Mouse (Mus musculus): ENCODE data around the gene Tes3-ps. TPM values are rescaled to one million over a fixed set of nuclear protein-coding genes. Genes with fewer than 3 reads are reported as not detected.

Tes3-ps gene
- polyA plus RNA-seq (2012; rRNA removed), result 0.23 and 0.48 TPM in 2 replicates

DNA sequence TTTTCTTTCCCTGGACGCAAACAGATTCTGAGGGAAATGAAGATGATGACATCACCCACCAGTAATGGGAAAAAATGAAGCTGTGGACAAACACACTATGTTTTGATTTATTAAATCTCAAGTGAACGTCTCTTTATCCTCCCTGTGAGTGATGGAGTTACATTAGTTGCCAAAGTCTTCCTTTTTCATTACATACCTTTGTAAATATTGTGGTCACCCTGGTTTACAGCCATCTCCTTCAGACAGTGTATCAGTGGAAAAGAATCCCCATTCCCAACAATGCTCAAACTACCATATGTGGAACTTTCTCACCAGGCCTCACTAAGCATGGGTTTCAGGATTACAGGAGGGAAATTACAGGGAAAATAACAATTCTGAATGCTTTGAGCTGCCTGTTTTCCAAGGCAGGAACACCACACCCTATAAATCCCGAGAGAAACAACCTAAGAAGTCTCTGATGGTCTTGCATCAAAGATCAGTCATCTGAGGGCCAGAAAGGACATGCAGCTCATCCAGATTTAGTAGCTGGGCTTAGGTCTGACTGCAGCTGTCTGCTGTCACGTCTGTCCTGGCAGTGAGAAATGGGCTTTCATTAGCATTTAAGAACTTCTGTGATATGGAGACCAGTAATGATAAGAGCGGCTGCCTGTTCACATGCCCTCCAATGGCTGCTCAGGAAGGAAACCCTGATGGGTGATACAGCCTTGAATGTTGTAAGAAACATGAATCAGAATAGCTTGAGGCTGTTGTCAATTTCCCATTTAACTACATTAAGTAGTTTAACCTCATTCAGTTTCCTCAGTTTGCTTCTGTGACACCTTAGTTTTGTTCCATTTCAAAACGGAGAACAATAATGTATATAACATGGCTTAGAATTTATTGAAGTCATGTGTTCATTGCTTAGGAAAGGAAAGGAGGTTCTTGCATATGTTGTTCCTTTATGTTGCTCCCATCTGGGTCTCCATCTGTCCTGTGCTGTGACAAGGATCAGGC lies at the start of gene Tes3-ps:
Gene Tes3-ps, plus strand, starts transcription at position 943 of the 993 bp plus-strand sequence.
- TF ChIP-seq POLR2A (IDR thresholded peaks at IDR 0.05; ENCODE audit: borderline replicate concordance, extremely low read depth, insufficient read depth, insufficient read length, poor library complexity, severe bottlenecking) (no peak), CTCF (IDR thresholded peaks at IDR 0.05; ENCODE audit: borderline replicate concordance, extremely low read depth, insufficient read depth, insufficient read length) (no peak)
- DNase-seq (ENCODE audit: low read depth), result peak; percentile 6

DNA sequence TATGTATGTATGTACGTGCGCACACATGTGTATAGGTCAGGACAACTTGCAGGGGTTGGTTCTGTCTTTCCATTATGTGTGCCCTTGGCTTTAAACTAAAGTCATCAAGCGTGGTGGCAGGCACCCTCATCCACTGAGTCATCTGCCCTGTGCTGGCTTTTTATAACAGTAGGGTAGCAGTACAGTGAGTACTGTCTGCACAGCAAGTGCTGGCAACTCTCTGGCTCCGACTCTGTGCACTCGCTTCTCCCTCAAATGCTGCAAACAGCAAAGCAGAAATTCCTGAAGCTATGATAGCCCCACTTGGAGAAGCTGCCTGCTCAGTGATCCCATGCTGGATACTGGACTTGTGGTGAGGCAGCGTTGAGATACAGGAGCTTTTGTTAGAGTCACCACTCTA lies 48.7 kb upstream of the Tes3-ps start:
- DNase-seq (ENCODE audit: low read depth), result no peak
- TF ChIP-seq CTCF (IDR thresholded peaks at IDR 0.05; ENCODE audit: borderline replicate concordance, extremely low read depth, insufficient read depth, insufficient read length) (no peak), POLR2A (IDR thresholded peaks at IDR 0.05; ENCODE audit: borderline replicate concordance, extremely low read depth, insufficient read depth, insufficient read length, poor library complexity, severe bottlenecking) (no peak)

DNA sequence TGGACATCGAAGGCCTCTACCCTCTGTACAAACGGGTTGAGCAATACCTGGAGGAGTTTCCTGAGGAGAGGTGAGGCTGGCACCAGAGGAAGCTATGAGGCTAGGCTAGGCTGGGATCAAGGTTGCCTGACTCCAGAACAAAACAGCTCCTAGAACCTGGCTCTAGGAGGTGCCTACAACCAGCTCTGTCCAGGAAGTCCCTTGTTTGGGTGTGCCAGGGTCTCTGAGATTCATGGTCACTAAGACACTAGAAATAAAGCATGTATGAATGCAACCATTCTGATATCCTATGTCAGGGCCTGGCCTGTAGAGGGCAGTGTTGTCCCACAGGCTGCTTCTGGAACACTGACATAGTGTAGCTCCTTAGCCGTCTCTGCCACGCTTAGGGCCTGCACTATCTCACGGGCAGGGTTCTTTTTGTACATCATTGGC lies 43.8 kb upstream of the Tes3-ps start:
- TF ChIP-seq POLR2A (IDR thresholded peaks at IDR 0.05; ENCODE audit: borderline replicate concordance, extremely low read depth, insufficient read depth, insufficient read length, poor library complexity, severe bottlenecking), result no peak
- TF ChIP-seq CTCF (IDR thresholded peaks at IDR 0.05; ENCODE audit: borderline replicate concordance, extremely low read depth, insufficient read depth, insufficient read length), result peak; percentile 95
- peak; percentile 86 for DNase-seq (ENCODE audit: low read depth)

DNA sequence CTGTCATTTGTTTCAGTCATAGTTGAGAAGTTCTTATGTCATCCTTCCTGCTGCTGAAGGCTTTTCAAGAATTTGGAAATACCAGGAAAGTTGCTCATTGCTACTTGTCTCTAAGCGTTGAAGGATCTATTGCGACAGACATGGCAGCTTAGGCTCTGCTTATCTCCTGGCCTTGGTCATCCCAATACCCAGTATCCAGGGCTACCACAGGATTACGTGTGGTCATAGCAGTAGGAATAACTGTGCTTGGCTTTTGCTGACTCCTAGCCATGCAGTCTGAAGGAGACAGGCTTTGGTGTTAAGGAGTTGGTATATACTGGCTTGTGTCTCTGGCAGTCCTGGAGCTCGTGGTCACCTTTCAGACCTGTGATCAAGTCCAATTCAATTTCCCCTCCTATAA lies 32.8 kb upstream of the Tes3-ps start:
- TF ChIP-seq CTCF (IDR thresholded peaks at IDR 0.05; ENCODE audit: borderline replicate concordance, extremely low read depth, insufficient read depth, insufficient read length), result no peak
- TF ChIP-seq POLR2A (IDR thresholded peaks at IDR 0.05; ENCODE audit: borderline replicate concordance, extremely low read depth, insufficient read depth, insufficient read length, poor library complexity, severe bottlenecking), result no peak
- no peak for DNase-seq (ENCODE audit: low read depth)

DNA sequence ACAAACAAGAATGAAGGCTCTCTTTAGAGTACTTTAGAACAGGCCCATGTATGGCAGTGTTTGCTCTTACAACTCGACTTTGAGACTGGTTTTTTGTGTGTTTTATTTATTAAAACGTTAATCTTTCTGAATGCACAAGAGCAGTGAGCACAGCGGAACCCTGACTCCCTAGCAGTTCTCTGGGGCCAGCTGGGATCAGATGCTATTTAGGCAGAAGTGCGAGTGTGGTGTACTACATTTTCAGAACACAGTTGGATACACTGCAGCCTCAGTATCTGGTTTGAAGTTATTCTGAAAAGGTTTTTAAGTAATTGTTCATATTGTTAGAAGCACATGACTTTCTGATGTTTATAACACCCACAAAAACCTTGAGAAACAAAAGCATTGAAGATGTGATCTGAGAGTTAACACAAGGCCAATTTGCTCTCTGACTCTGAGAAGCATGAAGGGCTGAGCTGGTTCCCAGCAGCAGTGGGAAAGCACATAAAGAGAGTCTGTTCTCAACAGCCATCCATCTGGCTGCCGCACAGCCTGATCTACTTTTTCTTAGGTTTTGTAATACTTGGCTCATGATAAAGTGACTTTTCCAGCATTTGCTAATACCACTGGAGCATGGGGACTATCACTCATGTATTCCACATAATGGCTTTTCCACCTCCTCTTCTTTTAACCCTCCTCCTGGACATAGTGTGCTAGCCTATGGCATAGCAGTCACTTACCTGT lies 32.3 kb upstream of the Tes3-ps start:
- no peak for DNase-seq (ENCODE audit: low read depth)
- TF ChIP-seq POLR2A (IDR thresholded peaks at IDR 0.05; ENCODE audit: borderline replicate concordance, extremely low read depth, insufficient read depth, insufficient read length, poor library complexity, severe bottlenecking) (no peak), CTCF (IDR thresholded peaks at IDR 0.05; ENCODE audit: borderline replicate concordance, extremely low read depth, insufficient read depth, insufficient read length) (no peak)

DNA sequence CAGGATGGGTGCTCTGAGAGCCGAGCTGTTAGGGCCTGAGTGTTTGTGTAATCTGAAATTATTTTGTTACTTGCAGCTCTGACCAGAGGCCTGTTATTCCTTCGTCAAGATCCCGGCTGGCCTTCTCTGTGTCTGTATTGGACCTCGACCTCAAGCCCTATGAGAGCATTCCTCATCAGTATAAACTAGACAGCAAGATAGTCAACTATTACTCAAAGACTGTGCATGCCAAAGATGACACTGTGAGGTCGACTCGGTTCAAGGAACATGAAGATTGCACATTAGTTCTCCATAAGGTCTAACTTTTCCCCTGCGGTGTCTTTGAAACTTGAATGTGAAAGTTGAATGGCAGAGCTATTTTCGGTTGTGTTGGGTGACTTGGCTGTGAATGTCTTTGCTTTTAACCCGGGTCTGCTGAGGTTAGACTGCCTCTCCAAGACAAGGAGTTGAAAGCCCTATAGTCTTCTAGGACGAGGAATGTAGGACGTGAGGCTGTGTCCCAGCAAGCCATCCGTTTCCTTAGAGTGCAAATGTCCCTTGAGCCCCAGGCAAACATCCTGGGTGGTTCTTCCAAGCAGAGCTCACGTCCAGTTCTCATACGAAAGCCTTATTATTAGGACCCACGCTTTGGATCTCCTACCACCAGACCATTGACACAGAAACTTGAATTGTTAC lies 31.5 kb upstream of the Tes3-ps start:
- DNase-seq (ENCODE audit: low read depth), result no peak
- TF ChIP-seq POLR2A (IDR thresholded peaks at IDR 0.05; ENCODE audit: borderline replicate concordance, extremely low read depth, insufficient read depth, insufficient read length, poor library complexity, severe bottlenecking), result no peak
- TF ChIP-seq CTCF (IDR thresholded peaks at IDR 0.05; ENCODE audit: borderline replicate concordance, extremely low read depth, insufficient read depth, insufficient read length), result no peak

DNA sequence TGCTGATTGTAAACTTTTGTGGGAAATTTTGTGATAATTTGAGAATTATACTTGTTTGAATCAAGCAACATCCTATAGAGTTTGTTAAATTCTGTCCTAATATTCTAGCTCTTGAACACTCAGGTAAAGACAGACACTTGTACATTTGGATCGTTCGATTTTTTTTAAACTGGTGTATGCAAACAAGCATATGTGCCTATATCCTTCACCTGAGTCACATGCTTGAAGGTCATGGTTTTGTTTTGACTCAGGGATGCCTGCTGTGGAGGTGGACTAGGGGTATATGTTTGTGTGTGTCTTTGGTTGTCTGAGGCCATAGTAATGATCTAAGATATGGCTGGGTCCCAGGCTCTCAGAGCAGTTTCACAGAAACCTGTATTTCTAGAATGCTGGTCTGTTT lies 30.2 kb upstream of the Tes3-ps start:
- TF ChIP-seq CTCF (IDR thresholded peaks at IDR 0.05; ENCODE audit: borderline replicate concordance, extremely low read depth, insufficient read depth, insufficient read length) (no peak), POLR2A (IDR thresholded peaks at IDR 0.05; ENCODE audit: borderline replicate concordance, extremely low read depth, insufficient read depth, insufficient read length, poor library complexity, severe bottlenecking) (no peak)
- DNase-seq (ENCODE audit: low read depth), result no peak

DNA sequence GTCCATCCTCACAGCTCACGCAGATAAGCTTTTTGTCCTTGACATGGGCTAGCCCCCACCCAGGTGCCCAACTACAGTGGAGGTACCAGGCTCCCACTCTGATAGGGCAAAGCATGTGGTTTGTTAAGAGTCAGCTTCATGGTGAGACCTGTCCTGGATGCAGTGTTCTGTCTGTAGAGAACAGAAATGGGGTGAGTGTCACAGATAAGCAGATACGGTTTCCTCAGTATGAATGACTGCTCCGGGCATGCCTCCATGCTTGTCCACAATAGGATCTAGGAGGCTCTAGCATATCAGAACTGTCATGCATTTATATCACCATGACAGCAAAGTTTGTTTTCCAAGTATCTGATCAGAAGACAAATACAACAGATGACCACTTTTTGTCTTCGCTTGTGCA lies 27.2 kb upstream of the Tes3-ps start:
- no peak for DNase-seq (ENCODE audit: low read depth)
- TF ChIP-seq POLR2A (IDR thresholded peaks at IDR 0.05; ENCODE audit: borderline replicate concordance, extremely low read depth, insufficient read depth, insufficient read length, poor library complexity, severe bottlenecking) (no peak), CTCF (IDR thresholded peaks at IDR 0.05; ENCODE audit: borderline replicate concordance, extremely low read depth, insufficient read depth, insufficient read length) (no peak)

DNA sequence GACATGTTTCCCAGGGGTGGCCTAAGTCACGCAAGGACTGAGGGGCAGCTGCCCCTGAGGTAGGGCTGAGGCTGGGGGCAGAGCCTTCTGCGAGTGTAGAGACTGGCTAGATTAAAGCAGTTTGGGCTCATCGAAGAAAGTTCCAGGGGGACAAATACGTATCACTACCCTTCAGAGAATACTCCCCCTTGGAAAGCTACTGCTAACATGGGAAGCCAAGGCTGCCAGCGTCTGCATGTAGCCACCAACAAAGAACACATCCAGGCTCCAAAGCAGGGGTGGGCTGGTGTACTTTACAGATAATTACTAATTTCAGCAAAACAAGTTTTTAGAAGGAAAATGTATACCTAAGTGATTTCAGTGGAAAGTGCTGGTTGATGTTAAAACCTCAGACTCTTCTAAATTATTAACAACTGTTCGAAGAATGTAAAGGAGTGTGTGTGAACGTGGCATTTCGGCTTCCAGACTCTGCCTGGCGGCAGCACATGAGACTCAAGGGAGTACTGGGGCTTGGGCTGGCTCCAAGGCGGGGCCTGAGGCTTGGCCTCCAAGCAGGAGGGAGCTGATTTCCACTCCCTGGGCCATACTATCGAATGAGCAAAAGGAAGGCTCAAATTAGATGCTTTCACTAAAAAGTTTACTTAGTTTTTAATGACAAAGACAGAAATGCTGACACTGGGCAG lies 26.6 kb upstream of the Tes3-ps start:
- TF ChIP-seq CTCF (IDR thresholded peaks at IDR 0.05; ENCODE audit: borderline replicate concordance, extremely low read depth, insufficient read depth, insufficient read length), result no peak
- no peak for TF ChIP-seq POLR2A (IDR thresholded peaks at IDR 0.05; ENCODE audit: borderline replicate concordance, extremely low read depth, insufficient read depth, insufficient read length, poor library complexity, severe bottlenecking)
- peak; percentile 3 for DNase-seq (ENCODE audit: low read depth)

DNA sequence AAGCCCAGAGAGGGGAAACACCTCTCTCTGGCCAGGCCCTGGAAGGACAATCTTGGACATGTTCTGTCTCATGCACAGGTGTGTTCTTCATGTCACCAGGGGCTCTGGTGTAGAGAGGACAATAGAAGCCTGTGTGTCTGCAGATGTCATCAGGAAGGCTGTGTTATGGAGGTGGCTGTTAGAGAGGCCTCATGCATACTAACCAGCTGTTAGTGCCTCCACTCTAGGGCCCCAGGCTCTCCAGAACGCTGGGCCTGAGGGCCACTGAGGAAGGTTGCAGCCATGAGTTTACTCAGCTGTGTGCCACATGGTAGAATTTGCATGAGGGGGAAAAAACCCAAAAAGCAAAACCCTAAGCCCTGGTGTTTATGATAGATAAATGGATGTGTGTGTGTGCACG lies 25.5 kb upstream of the Tes3-ps start:
- TF ChIP-seq CTCF (IDR thresholded peaks at IDR 0.05; ENCODE audit: borderline replicate concordance, extremely low read depth, insufficient read depth, insufficient read length), result no peak
- no peak for TF ChIP-seq POLR2A (IDR thresholded peaks at IDR 0.05; ENCODE audit: borderline replicate concordance, extremely low read depth, insufficient read depth, insufficient read length, poor library complexity, severe bottlenecking)
- no peak for DNase-seq (ENCODE audit: low read depth)

Data from brain, embryonic 14.5 days (tissue).